Mouse (Mus musculus) layer of hippocampus, adult 9-10 months (tissue): ENCODE results near the gene Tmem201.

Experiments
- DNase-seq: peaks from one replicate; pipeline ENCODE4 v3.0.0; 2022; ENCODE audit warnings: low spot score

The Tmem201 gene

DNA sequence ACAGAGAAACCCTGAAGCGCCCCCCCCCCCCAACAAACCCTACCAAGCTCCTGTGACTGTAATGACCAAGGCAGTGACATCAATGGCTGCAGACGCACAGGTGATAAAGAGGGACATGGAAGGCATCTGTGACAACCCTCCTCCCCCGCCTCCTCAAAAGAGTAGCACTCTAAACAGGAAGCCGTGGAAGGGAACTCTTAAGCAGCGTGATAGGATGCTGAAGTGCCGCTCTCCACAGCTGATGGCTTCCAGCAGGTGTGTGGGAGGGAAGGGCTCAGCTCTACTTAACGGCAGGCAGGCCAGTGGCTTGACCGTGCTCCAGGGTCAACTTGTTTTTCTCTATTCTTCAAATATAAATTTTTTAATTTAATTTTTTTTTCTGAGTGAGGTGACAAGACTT lies 16.7 kb downstream of the Tmem201 start:
- no peak for DNase-seq

DNA sequence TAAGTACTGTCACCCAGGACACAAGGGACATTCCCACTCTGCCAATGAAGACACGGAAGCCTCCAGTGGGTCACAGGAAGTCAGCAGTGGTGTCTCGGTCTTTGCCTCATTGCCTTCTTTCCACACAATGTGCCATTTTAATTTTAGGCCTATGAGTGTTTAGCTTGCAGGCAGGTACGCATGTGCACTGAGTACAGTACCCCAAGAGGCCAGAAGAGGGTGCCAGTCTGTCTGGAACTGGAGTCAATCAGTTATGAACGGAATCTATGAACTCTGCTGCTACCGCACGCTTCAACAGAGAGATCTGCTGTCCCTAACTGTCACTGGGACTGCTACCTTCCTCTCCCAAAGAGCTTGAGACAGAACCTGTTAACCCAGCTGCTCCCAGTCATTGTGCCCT lies 18.2 kb downstream of the Tmem201 start:
- DNase-seq = no peak

DNA sequence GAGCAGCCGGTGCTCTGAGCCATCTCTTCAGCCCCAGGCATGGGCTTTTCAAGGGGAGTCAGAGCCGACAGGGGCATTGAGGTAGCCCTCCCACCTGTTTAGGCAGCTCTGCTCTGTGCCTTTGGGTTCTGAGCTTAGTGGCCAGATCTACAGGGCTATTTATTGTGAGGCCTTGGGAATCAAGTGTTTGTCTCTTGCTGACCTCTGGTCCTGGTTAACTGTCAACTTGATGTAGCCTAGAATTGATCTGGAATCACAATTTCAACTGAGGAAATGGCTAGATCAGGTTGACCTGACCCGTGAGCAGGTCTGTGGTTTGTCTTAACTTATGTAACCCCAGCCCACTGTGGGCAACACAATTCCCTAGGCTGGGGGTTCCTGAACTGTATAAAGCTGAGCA lies 23.3 kb downstream of the Tmem201 start:
- no peak for DNase-seq

DNA sequence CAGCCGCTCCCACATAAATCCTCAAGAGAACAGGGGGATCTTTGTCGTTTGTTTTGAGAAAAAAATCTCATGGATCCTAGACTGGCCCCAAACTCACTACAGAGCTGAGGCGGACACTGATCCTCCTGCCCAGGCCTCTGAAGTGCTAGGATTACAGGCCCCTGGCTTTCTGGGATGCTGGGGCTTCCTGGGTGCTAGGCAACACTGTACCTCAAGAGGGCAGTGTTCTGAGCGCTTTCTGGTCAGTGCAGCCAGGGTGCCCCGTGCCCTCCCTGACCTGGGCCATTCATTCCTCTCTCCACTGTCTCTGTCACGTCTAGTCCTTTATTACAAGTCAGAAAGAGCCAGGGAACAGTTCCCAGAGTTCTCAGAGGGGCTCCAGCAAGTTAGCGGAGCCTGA lies 25.9 kb downstream of the Tmem201 start:
- no peak for DNase-seq

DNA sequence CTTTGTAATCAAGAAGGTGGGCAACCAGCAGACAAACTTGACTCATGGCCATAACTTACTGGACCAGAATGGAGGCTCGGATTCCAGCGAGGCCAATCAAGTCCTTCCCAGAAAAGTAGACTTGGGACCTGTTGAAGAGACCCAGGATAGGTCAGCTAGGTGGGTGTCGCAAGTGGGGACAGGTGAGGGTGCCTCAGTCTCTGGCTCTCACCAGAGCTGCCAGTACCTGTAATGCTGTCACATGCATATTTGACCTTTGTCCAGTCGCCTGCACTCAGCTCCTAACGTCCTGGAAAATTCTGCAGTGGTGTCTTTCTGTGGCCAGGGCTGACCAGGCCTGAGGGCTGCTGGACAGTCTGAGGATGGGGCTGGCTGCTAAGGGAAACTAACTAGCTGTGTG lies 26.4 kb downstream of the Tmem201 start:
- DNase-seq = no peak

DNA sequence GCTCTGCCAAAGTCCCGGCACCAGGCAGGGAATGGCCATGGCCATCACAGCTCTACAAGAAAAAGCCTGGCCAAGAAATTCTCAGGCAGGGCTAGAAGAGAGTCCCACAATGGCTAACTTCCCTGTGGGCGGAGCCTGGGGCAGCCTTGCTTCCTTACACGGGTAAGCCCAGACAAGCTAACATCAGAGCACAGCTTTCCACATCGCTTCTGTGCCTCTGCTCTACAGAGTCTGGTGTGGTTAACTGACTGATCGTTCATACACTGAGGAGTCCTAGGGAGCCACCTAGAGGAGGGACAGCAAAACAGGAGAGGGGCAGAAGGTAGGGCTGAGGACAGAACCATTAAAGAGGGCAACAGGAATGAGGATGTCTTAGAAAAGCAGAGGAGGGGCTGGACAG lies 27.3 kb downstream of the Tmem201 start:
- peak; percentile 66 for DNase-seq

DNA sequence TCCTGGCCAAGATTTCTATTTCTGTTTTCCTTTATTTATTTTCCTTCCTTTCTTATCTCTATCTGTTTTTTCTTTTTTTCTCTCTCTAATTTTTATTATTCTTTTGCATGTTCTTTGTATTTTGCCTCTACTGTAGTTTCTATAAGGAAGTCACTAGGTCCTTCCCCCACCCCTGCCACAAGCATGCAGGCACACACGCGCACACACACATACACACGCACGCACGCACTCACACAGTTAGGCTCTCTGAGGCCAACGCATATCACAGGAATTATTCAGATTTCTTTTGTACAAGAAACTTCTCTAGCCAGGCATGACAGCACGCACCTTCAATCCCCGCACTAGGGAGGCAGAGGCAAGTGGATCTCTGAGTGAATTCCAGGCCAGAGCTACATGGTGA lies 31.9 kb downstream of the Tmem201 start:
- no peak for DNase-seq

DNA sequence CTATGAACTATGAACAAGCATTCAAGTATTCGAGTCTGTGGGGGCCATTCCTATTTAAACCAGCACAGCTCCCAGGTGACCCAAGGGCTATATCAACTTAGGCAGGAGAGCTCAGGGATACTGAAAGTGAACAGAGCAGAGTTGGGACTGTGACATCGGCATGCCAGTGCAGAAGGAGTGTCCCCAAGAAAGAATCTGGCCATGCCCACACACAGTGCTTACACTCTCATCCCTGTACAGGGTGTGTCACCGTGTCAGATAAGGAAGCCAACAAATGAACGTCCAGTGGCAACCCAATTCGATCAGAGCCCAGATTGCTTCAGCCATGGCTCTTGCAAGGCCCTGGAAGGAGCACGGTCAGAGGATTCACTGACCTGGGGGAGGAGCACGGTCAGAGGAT lies 32.5 kb downstream of the Tmem201 start:
- DNase-seq = no peak

DNA sequence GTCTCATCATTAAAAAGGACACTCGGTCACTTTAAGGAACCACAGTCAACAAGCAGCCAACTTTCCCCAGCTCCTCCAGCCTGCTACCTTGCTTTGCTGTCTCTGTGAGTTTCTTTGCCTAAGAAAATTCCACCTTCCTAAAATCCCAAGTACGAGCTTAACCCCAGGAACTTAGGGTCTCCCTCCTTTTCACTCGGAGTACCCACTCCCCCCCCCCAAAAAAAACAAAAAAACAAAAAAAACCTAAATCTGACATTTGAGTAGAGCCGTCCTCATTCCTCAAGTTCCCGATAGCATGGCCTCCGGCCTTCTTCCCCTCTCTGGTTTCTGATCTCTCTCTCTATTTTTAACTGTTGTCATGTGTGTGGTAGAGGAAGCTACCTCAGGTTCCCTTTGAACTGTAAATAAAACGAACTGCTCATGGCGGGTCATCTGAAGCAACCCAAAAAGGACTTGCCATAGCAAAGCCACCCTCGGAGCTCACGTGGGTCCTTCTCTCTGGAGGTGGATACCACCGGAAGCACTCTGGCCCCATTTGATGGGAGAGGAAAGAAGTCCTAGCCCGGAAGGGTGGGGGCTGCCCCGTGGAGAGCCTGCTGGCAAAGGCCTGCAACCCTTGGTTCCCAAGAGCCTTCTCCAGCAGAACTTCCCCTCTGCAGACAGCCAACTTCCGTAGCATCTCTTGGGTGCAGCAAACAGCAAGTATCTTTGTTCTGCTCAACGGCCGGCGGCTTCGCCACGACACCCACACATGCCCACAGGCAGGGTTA lies 35.4 kb downstream of the Tmem201 start, which contains the start of gene Pik3cd:
TSS of gene Pik3cd (minus strand) at position 362 of the 770 bp plus-strand sequence.
- no peak for DNase-seq

DNA sequence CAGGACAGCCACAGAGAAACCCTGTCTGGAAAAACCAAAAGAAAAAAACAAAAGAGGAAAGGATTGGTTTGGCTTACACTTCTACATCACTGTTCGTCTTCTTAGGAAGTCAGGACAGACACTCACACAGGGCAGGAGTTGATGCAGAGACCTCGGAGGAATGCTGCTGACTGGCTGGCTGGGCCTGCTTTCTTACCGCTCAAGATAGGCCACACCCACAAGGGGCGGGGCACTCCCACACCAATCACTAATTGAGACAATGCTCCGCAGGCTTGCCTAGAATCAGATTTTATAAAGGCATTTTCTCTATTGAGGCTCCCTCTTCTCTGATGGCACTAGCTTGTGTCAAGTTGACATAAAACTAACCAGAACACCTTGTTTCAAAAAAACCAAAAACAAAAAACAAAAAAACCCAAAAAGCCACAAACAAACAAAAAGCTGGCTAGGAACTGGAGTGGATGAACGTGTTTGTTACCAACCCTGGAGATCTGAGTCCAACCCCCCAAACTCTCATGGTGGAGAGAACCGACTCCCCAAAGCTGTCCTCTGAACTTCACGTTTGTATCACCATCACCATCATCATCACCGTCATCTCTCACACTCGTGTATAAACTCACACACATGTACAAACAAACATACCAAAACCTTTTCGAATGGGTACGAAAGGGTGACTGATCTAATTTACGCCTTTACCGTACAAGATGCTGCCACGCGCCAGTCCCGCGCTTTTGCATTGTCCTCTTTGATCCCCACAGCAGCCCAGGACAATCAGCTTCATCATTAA lies 36.2 kb downstream of the Tmem201 start:
- no peak for DNase-seq

DNA sequence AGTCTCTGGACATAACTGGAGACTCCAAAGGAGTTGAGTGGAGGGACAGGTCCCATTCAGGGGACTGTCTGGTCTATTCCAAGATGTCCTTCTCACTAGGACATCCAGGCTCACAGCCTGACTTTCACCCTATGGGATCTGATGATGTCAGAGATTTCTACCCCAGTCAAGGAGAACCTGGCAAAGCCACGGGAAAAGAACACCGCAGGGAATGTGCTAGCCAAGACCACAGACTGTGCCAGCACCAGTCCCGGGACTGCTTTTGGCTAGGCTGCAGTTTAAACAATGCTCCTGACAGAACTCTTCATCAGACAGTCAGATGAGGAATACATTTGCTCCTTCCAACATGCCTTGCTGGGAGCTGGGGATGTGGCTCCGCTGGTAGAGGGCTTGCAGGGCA lies 37.9 kb downstream of the Tmem201 start:
- no peak for DNase-seq

DNA sequence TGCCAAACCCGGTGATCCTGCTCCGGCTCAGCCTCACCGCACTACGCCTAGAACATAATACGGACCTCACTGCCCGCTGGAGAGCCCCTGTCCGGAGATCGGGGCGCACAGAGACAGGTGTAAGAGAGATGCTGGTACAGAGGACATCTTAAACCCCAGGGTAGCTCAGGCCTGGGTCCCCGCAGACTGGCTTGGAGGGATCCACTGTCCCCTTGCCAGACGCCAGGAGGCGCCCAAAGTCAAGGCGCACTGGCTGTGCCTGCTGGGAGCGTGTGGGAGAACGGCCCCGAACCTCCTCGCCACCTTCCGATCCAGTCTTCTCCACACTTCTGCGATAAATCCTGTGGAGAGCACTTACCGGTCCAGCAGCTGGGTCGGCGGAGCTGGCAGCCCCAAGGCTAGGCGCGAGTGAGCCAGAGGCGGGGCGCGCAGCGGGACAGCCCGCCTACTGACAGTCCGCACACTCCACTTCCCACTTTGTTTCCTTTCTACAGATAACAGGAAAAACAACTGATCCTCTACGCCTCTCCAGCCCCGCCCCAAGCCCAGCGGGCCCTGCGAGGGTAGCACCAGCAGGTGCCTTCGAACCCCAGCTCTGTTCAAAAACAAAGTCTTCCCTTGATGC lies 39.5 kb downstream of the Tmem201 start:
- no peak for DNase-seq

DNA sequence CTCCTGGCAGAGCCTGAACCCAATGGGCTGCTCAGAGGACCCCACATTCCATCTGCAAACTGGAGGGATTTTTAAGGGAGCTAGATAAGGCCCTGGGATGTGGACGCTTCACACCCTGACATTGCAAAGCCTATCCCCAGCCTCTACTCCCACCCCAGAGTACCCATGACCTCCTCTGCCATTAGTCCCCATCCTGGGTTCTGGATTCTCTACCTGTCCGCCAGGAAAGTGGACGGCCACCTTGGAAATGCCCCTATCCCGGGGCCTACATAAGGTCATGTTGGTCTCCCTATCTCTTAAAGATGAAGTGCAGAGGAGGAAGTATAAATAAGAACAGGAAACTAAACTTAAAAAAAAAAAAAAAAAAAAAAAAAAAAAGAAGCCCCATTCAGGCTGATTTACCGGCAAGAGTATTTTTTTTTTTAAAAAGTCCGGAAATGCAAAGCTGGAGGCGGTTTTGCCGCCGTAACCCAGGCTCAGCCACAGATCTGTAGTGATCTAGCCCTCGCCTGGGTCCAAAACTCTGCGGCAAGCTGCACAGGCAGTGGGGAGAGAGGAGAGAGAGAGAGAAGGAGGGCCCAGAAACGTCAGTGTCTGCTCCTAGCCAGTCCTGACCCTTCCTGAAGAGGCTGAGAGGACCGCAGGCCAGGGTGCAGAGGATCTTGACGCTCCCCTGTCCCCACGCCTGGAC lies 40.2 kb downstream of the Tmem201 start:
- DNase-seq = no peak

DNA sequence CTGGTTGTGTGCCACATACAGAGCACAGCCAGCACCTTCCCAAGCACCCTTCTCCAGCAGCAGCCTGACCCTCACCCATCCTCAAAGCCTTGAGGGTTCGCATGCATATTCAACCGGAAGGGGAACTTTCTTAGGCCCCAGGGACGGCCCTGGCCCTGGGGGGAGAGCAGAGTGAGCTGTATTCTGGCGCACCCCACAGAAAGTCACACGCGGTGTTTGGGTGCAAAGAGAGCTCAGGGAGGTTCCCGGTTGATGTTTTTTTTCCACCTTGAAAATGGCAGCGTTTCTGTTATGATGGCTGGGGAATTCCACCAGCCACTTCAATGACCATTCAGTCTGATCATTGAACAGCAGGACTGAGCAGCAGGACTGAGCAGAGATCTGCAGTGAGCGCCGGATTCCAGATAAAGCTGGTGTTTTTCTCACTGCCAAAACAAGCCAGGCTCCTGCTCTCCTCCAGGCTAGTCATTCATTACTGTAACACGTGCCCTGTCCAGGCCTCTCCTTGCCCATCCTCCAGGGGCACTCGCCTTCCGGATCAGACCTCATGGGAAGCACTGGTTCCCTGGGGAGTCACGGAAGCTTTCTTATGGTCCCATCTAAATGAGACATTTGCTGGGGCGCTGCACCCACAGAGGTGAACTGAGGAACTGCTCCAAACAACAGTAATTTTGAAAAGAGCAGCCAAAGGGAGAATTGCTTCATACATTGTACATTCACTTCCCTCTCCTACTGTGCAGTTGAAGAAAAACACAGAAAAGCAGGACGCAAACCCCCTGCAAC lies 41.5 kb downstream of the Tmem201 start:
- no peak for DNase-seq

DNA sequence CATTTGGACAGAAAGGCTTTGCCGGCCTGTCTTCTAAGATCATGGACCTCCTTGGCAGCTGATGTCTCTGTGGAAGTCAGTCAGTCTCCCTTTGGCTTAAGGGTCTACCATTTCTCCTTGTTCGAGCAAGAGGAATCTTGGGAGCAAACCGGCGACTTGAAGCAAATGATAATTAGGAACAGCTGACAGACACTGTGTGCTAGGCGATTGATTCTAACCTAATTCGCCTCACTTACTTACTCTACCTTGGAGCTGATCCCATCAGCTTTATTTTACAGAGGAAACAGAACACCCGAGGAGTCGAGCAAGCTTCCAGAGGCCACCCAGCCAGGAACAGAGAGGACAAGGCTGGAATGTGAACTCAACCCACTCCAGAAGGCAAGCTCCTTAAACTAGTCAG lies 46.5 kb downstream of the Tmem201 start:
- no peak for DNase-seq

DNA sequence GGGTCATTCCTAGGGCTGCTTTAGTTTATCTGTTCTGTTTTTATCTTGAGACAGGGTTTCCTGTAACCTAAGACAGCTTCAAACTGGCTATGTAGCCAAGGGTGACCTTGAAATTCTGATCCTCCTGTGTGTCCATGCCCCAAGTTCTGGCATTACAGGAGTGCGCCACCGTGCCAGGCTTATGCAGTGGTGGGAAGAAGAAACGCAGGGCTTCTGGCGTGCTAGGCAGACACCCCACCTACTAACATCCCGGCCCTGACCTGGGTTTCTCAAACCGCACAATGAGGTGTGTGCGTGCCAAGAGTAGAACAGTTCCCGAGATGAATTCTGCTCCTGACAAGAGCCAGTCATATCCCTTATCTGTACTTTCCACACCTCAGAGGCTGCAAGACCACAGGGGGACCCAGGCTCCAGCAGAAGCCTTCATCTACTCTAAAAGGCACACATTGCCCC lies 47.0 kb downstream of the Tmem201 start:
- DNase-seq = no peak

DNA sequence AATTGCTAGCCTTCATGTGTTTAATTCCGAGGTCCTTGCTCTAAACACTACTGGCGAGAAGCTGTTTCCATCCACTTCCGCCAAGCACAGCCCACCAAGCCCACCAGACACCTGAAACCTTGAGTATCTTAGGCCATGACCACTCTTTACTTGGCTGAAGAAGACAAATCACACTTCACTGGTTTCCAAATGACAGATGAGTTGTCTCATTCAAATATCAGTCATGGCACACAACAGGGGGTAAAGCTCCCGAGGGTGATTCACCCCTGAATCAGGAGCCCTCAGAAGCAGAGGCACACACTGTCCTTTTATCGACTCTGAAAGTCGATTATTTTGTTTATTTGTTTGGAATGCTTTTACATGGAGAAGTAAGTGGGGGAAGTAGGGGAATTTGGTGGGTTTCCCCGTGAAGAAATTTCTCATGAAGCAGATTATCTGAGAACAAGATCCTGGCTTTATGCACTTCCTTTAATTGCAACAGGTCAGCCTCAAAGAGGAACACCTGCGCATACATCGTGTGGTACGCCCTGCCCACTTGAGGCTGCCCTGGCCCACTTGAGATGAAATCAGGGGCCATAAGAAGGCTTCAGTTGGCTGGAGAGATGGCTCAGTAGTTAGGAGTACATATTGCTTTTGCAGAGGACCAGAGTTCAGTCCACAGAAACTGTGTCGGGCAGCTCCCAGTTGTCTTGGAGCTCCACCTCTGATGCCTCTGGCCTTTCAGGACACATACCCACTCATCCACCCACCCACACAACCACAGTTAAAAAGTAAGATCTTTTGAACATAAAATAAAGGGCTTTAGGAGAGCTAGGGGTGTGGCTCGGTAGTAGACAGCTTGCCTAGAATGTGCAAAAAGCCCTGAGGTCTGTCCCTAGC lies 47.8 kb downstream of the Tmem201 start:
- DNase-seq = no peak

DNA sequence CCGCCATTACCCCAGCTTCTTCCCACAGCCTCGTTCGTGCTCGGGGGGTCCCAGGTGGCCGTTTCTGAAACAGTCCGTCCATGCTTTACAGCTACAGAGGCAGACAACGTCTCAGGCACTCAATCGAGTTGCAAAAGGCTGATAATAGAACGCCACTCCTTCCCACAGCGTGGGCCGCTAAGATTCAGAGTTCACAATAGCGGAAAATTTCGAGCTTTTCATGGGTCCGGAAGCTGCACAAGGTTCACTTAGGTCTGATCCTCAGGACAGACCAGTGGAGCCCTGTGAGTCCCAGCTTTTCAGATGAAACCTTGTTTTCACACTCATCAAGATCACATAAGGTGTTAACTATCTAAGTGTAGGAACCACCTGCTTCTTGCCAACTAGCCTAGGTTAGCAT lies 49.0 kb downstream of the Tmem201 start:
- no peak for DNase-seq

DNA sequence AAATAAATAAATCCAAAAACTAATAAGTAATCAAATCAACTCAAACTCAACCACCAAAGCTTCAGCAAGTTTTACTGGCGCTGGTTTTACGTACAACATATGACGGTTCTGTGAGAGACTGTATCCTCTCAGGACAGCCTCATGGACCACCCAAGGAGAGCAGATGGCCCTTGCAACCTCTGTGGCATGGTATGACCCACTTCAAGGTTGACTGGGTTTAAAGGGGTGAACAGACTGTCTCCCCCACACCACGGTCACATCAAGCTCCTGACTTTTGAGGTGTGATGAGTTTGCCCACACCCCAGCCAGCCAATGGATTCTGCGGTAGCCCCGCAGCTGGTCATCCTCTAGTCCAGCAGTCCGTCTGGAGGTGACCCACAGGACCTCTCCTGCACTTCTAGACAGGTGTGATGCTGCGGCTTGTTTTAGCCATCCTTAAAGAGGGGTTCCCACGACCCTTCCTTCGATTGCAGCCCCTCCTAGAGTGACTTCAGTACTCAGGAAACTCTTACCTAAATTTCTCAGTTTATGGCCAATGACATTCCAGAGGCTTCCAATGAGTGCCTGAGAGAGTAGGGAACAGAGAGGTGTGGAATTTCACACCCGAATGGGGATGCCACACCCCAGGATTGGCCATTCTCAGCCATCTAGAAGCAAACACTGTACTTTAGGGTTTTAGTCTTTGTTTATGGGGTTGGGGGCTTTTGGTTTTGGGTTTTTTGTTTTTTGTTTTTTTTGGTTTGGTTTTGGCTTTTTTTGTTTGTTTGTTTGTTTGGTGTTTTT lies 52.8 kb downstream of the Tmem201 start:
- DNase-seq = no peak

DNA sequence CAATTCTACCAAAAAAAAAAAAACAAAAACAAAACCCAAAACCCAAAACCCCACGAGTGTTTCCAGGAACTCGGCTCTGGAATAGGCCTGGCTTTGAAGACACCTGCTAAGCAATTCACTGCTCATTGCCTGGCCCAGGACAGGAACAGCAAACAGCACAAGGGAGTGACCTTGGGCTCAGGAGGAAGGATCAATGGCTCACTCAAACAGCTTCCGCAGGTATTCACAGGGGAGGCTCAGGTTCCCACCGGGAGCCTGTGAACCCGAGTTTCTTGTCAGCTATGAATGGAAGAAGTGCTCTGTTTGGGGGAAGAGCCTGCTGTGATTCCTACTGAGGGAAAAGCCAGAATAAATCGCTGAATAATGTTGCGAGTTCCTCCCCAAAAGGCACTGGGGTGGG lies 54.0 kb downstream of the Tmem201 start:
- DNase-seq = no peak
